Mouse (Mus musculus) kidney, postnatal 4 days (tissue): Measurements from ENCODE around the gene Hmcn1.

Source experiments
- DNase-seq, 2 experiments: peaks; one replicate each; pipeline ENCODE4 v3.0.0; 2021; ENCODE audit warnings: mixed read lengths in 2 of 2

The Hmcn1 gene

DNA sequence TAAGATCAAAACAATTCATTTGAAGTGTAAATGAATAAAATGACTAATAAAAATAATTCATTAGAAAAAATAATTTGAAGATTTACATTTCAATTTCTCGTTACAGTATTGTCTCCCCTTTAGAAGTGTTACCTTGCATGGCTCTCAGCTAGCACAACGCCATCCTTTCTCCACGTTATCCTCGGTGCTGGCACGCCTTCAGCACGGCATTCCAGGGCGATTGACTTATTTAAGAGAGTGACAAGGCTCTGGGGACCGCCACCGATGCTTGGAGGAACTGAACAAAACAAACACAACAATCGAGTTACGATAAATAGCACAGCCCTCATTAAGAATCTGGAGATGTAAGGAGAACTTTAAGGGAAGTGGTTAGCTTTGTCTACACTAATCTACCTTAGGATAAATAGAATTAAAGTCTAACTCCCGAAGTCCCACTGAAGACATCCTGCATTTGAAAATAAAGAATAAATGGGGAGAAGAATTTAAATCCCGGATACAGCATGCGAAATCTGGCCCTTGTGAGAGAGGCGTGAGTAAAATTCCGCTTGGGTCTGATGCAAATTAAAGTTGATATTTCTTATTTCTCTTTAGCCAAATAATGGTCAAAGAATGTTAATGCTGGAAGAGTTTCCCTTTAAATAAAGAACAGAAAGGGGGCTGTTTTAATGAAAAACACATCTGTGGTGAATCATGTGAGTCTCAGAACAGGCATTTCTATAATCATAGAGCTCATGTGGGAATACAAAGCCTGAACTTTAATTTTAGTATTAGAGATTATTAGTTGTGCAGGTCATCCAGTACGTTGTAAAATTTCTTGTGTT, 362.0 kb downstream of the Hmcn1 start:
- no peak for DNase-seq

- no peak for DNase-seq
These were observed 370.0 kb downstream of the Hmcn1 start for GRCm38 (mm10) chr1:150623226-150623625.

GRCm38 (mm10) chr1:150610539-150610938, 382.7 kb downstream of the Hmcn1 start:
- DNase-seq: no peak

DNA sequence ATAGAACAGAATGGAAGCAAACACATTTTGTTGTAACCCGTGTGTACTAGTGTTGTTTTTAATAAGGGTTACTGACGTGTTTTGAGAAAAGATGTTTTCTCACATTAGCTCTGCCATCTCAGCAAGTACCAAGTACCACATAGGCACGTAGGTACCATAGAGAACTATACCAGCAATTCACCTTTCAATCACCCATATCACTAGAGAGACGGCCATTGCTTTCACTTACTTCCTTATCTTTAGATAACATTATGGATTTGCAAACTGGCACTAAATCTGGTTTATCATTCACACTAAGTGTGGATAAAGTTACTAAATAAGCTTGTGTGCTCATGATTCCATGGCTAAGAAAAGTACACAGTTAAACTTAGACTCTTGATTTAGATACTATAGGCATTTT, 387.1 kb downstream of the Hmcn1 start:
- no peak for DNase-seq

DNA sequence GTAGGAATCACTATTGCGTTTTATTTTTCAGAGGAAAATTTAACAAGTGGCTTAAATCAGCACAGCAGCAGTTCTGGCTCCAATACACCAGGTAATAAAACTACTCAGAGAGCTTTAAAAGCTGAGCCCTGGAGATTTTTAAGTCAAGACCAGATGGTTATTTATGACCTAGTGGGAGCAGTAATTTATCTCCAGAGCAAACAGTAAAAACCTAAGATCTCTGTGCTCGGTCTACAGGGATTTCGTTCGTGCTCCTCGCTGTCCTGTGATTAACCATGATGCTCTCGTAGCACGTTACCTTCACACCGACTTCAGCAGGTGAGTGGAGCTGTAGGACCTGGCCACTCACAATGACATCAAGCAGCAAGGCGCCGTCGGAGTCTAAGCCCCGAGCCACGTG, 399.6 kb downstream of the Hmcn1 start:
- no peak for DNase-seq

- DNase-seq: peak; percentile 74 to 76
These were observed 402.0 kb downstream of the Hmcn1 start for GRCm38 (mm10) chr1:150591253-150591652.

DNA sequence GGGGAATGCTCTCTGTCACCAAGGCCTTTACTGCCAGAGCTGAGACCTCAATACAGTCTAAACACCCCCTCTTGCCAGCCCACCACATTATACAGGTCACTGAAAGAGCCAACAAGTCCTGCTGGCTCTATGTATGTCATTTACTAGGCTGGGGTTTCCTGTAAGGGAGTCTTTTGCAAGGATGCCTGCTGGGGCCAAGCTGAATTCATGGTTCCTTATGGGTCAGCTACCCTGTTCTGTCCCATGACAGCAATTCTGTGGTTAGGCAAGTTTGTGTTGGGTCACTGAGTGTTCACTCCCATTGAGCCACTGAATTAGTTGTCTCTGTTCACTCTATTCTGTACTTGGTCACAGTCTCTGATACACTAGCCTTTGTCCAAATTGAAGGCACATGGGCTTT, 405.8 kb downstream of the Hmcn1 start:
- DNase-seq: no peak

DNA sequence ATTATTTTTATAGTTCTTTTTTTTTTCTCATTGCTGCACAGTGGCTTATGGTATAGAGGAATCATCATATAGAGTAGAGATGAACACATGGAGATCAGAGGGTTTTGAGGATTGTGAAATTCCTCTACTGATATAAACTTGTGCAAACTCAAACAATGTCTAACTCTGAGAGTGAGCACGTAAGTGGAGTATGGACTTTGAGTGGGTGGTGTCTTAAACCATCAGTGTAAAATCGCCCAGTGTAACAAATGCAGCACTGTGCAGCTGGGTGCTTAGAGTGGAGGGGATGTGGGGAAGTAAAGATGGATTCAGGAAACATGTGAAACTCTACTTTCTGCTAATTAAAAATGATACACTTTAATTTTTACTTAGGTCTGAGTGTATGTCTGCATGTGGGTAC, 408.8 kb downstream of the Hmcn1 start:
- no peak for DNase-seq

- DNase-seq: no peak
These were observed 409.5 kb downstream of the Hmcn1 start for GRCm38 (mm10) chr1:150583734-150584133.

DNA sequence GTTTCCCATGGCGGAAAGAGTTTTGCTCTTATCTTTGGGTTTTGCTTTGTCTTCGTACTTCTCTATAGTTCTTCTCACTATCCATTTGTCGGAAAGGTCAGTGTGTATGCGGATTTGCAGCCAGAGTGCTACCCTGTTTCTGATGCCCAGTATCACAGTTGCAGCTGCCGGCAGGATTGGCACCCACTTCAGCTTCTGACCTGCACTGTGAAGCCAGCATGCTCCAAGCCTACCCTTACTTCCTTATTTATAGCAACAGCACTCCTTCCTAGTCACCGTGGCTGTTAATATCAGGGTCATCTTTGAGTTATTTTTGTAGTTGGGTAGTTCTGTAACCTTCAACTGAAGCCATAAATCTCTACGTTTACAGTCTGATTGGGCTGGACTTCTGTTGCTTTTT, 412.7 kb downstream of the Hmcn1 start:
- no peak for DNase-seq

- no peak for DNase-seq
These were observed 419.8 kb downstream of the Hmcn1 start for GRCm38 (mm10) chr1:150573407-150573806.

DNA sequence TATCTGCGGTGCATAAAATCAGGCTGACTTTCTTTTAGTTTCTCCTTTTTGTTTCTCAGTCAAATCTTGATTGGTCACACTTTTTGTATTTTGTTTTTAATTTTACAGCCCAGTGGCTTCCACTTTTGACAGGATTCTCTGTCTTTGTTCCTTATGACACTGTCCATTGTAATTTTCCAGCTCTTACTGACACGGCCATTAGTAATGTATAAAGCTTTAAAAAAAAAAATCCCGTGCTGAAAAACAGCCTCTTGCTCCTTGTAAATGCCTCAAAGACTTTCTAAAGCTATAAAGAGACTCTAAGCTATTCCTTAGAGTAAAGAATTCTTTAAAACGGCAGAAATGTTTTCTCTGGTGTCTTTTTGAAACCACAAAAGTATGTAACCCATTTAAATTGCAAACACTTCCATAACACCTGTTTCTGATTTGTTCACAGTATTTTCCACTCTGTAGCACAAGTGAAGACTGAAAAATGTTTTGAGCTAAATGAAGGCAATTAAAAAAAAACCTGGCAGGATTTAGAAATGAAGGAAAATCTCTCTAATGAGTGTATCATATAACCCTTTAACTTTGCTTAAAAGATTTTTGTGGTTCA, 422.6 kb downstream of the Hmcn1 start:
- no peak for DNase-seq

- no peak for DNase-seq
These were observed 423.3 kb downstream of the Hmcn1 start for GRCm38 (mm10) chr1:150569820-150570543.

- no peak for DNase-seq
These were observed 426.9 kb downstream of the Hmcn1 start for GRCm38 (mm10) chr1:150566287-150566686.

DNA sequence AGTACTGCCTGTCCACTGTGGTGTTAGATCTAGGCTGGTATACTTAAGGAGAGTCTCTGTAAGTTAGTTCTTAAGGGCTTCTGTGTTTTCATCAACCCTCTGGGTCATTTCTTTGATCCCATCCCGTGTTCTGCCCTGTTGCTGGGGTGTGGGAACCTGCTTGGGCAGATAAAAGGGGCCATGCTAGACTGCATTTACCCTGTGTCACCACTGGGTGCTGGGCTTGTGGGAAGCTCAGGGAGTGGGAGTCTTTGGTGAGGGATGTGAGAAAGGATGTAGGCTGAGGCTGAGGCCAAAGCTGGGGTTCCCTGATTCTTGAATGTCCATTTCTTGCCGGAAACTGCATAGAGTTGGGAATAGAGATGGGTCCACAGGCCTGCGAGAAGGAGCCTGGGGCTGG, 436.6 kb downstream of the Hmcn1 start:
- DNase-seq: no peak

- DNase-seq: no peak
These were observed 441.8 kb downstream of the Hmcn1 start for GRCm38 (mm10) chr1:150551390-150551789.

DNA sequence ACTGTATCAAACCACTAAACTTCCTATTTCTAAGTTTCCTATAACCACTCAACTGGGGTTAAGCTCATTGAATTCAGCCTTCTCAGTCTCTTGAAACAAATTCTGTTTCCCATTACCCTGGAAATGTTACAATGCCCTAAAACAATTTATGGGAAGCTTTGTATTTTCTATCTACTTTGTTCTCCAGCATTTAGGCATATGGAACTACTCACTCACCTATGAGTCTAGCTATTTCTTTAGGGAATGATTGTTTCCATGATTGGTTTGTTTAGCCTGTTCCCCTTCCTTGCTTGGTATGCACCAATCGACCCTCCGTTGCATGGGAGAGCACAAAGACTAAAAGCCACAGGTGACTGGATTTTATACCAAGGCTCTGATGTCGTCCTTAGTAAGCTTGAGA, 446.8 kb downstream of the Hmcn1 start:
- no peak for DNase-seq

- DNase-seq: peak; percentile 43 to 54
These were observed 453.0 kb downstream of the Hmcn1 start for GRCm38 (mm10) chr1:150540267-150540666.

GRCm38 (mm10) chr1:150537410-150538128, 455.7 kb downstream of the Hmcn1 start:
- no peak for DNase-seq

GRCm38 (mm10) chr1:150535770-150536534, 457.3 kb downstream of the Hmcn1 start:
- DNase-seq: peak; percentile 28 to 54

- no peak for DNase-seq
These were observed 458.6 kb downstream of the Hmcn1 start for GRCm38 (mm10) chr1:150534587-150534986.

DNA sequence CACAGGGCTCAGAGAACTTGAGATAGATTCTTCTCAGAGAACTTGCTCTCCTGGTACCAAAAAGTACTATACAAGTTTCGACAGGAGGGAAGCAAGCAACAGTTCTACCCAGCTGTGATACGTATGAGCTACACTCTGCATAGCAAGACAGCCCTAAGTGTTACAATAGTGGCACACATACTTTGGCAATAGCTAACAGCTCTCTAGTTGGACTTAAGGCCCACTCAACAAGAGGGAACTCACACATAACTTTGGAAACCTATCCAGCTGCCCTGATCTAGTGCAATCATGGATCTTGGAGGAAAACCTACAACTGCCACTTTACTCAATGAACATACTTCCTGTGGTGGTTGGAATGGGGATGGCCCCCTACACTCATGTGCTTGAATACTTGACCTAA, 480.2 kb downstream of the Hmcn1 start:
- no peak for DNase-seq
